Comparison of ENCODE assay signal across 8 mouse cellular contexts in the genomic region with DNA sequence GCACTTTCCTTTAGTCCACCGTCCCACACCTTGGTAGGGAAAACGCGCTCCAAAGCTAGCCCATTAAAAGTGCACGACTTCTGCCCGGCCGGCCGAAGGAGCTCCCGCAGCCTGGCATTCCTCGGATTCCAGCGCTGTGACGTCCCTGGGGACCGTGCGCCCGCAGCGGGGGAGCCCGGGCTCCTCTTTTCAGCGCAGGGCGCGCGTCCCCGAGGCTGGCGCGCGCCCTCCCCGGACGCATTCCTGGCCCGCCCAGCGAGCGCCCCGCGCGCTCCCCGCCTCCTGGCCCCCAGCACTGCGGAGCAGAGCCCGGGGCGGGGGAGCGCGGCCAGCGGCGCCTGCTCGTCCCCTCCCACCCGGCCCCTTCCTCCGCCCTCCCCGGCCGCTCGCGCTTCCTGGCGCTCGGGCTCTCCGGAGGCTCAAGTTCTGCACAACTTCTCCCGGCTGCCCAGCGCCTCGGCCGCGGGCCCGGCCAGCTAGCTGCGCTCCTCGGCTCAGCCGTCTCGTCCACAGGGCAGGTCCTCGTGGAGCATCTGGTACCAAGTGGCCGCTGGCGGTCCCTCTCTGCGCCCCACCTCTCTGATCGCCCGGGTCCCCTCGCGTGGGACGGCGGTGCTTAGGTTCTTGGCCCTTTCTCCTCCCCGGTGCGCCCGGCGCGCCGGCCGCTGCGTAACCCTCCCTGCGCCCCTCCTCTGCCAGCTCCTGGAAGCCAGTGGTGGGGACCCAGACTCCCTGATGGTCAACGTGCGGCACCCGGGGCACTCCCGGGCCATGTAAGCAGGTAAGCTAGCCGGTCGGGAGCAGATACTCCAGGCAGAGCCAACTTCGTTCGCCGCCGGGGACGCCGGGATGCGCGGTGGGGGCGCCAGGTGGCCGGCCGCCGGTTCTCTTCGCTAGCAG. TPM values are rescaled to one million over a fixed set of nuclear protein-coding genes. Genes with fewer than 3 reads are reported as not detected.
A peak's percentile ranks its signal among the peaks of the same experiment; 100 is the strongest.
DNase-seq lines count a peak whose midpoint lies in the region; ATAC-seq and TF ChIP-seq lines count a peak whose summit lies in the region.

A gene (plus strand): TSS at position 385 of the 900 bp plus-strand sequence.

- H3K9me3 ChIP-seq in megakaryocyte, embryonic 14.5 days: no peaks in the 10 kb centered on the region
- H3K9me3 ChIP-seq in heart, embryonic 16.5 days (replicated peaks; ENCODE audit: control insufficient read depth, low read length): peaks cover 4% of the 10 kb centered on the region; the same call in 1 of the 2 replicates
- H3K9me3 ChIP-seq in lung, embryonic 14.5 days (ENCODE audit: low read depth, low read length): no peaks in the 10 kb centered on the region

- H3K4me1 ChIP-seq in megakaryocyte, embryonic 14.5 days: peaks cover 10% of the 10 kb centered on the region; the same call in 1 of the 2 replicates
- H3K4me1 ChIP-seq in heart, embryonic 16.5 days (ENCODE audit: control insufficient read depth, insufficient read depth, low read length): peaks cover 39% of the 10 kb centered on the region
- H3K4me1 ChIP-seq in lung, embryonic 14.5 days (ENCODE audit: insufficient read depth): peaks cover 4% of the 10 kb centered on the region; the same call in 1 of the 2 replicates

- no peaks in the 10 kb centered on the region for H3K36me3 ChIP-seq in megakaryocyte, embryonic 14.5 days (replicated peaks; ENCODE audit: low read length)
- no peaks in the 10 kb centered on the region for H3K36me3 ChIP-seq in heart, embryonic 16.5 days (ENCODE audit: control insufficient read depth, insufficient read depth)
- no peaks in the 10 kb centered on the region for H3K36me3 ChIP-seq in lung, embryonic 14.5 days (ENCODE audit: insufficient read depth)

- H3K4me3 ChIP-seq in megakaryocyte, embryonic 14.5 days (replicated peaks): peak within 1 kb of the TSS; percentile 74
- peak within 1 kb of the TSS; percentile 95 for H3K4me3 ChIP-seq in heart, embryonic 16.5 days (ENCODE audit: low read length)
- peak within 1 kb of the TSS; percentile 78 for H3K4me3 ChIP-seq in lung, embryonic 14.5 days (ENCODE audit: low read depth, low read length)

- peak within 1 kb of the TSS; percentile 93 for H3K4me2 ChIP-seq in heart, embryonic 16.5 days (ENCODE audit: low read depth, low read length)
- peak within 1 kb of the TSS; percentile 79 for H3K4me2 ChIP-seq in lung, embryonic 14.5 days

- peak; percentile 65 for DNase-seq in fibroblast of lung, adult 2 months (ENCODE audit: low read depth)
- peak; percentile 87 to 94 for DNase-seq in kidney, postnatal 25 days
- DNase-seq in lung, embryonic 14.5 days: peak; percentile 98
- DNase-seq in ovary, postnatal 36 days (ENCODE audit: low spot score): peak; percentile 90
- peak; percentile 41 for DNase-seq in urinary bladder, postnatal 10 days (ENCODE audit: low spot score)

- no peak for ATAC-seq in megakaryocyte, adult 5-6 weeks (ENCODE audit: poor library complexity, severe bottlenecking)
- peak; percentile 95 for ATAC-seq in heart, embryonic 16.5 days (replicated peaks; ENCODE audit: extremely low read depth, insufficient read depth, low FRiP score)
- peak; percentile 94 for ATAC-seq in lung, embryonic 14.5 days (ENCODE audit: insufficient read depth)

- peak within 1 kb of the TSS; percentile 98 for H3K27ac ChIP-seq in heart, embryonic 16.5 days (ENCODE audit: low read length)
- peak within 1 kb of the TSS; percentile 97 for H3K27ac ChIP-seq in lung, embryonic 14.5 days (ENCODE audit: low read depth)

- WGBS in heart, embryonic 16.5 days: under 1% methylated on average over 89 of the region's 98 CpGs
- WGBS in lung, embryonic 14.5 days: under 1% methylated on average over 98 of the region's 98 CpGs

- H3K27me3 ChIP-seq in megakaryocyte, embryonic 14.5 days (replicated peaks): peaks cover 66% of the 10 kb centered on the region
- no peaks in the 10 kb centered on the region for H3K27me3 ChIP-seq in heart, embryonic 16.5 days (ENCODE audit: control insufficient read depth, insufficient read depth, low read length)
- H3K27me3 ChIP-seq in lung, embryonic 14.5 days (ENCODE audit: insufficient read depth, low read length): no peaks in the 10 kb centered on the region

- no peak for TF ChIP-seq CTCF in lung, embryonic 14.5 days (IDR thresholded peaks at IDR 0.05; ENCODE audit: low read depth)

- H3K9ac ChIP-seq in heart, embryonic 16.5 days (ENCODE audit: low read length): peak within 1 kb of the TSS; percentile 95
- H3K9ac ChIP-seq in lung, embryonic 14.5 days: peak within 1 kb of the TSS; percentile 86

RNA-seq across cellular contexts. Expression of the gene that starts here (rescaled TPM):
- 0.15 and 0.39 TPM in 2 replicates for polyA plus RNA-seq in megakaryocyte, embryonic 14.5 days (2012; ENCODE audit: insufficient read depth, low replicate concordance)
- 0.02 and 0.09 TPM in 2 replicates for total RNA-seq in megakaryocyte, adult 5-6 weeks (2015)
- total RNA-seq in megakaryocyte, adult 5-6 weeks (2017): 0.26 TPM in 1 of 2 replicates, not detected in the other
- 8.0 and 9.6 TPM in 2 replicates for polyA plus RNA-seq in heart, embryonic 16.5 days (2015; fragmentation: Nextera tagmentation; extraction: Ambion mirVana)
- 10.3 and 11.6 TPM in 2 replicates for polyA plus RNA-seq in lung, embryonic 14.5 days (2014; fragmentation: Nextera tagmentation; extraction: Ambion mirVana)

Comparison
In these comparisons a context has a peak if more than half of its experiments do, and no peak if none do; other contexts are left out.
1. DNase-seq: peak in every context shown above with its lines; median percentile 98 in lung, embryonic 14.5 days; 90 in kidney, postnatal 25 days; 90 in ovary, postnatal 36 days; 65 in fibroblast of lung, adult 2 months; 41 in urinary bladder, postnatal 10 days.